Comparison of ENCODE assay signal across 12 mouse cellular contexts in the genomic region with DNA sequence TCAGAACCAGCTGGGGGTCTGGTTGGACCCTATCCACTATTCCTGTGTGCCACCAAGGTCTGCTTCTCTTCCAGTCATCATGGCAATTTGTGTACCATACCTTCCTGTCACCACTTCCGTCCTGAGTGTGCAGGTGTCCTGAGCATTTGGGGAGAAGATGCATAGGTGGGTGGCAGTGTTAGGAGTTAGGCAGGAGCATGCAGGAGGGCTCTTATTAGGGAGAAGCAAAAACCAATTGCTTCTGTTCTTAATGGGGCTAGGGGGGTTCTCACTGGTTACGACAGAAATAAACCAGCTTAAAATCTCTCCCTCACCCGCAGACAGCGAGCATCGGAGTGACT. TPM values are rescaled to one million over a fixed set of nuclear protein-coding genes. Genes with fewer than 3 reads are reported as not detected.
DNase-seq lines count a peak whose midpoint lies in the region; ATAC-seq and TF ChIP-seq lines count a peak whose summit lies in the region.
"Had no signal": no experiment of that assay in that cellular context is flagged by ENCODE, and none has a peak within 500 bp of the region (broad histone marks: within the 10 kb centered on the region; RNA-seq: fewer than 3 reads in every experiment).

No protein-coding gene starts in this region.

- TF ChIP-seq POLR2A in CH12.LX (IDR thresholded peaks at IDR 0.05; ENCODE audit: low read depth, low read length) = no peak

- TF ChIP-seq EP300 in CH12.LX (IDR thresholded peaks at IDR 0.05; ENCODE audit: low read length) = no peak

- no peaks in the 10 kb centered on the region for H3K36me3 ChIP-seq in forebrain, embryonic 13.5 days (ENCODE audit: poor library complexity, severe bottlenecking)
- no peaks in the 10 kb centered on the region for H3K36me3 ChIP-seq in forebrain, embryonic 11.5 days (ENCODE audit: control insufficient read depth, insufficient read depth, low read length)
- no peaks in the 10 kb centered on the region for H3K36me3 ChIP-seq in CH12.LX (replicated peaks in 1 of 2; ENCODE audit: control insufficient read depth in 1 of 2, insufficient read depth in 1 of 2, low read length in 1 of 2)
- H3K36me3 ChIP-seq in hindbrain, embryonic 13.5 days = no peaks in the 10 kb centered on the region
- H3K36me3 ChIP-seq in midbrain, embryonic 11.5 days (ENCODE audit: control insufficient read depth, insufficient read depth, low read length) = no peaks in the 10 kb centered on the region
- H3K36me3 ChIP-seq: G1E had no signal

- H3K4me1 ChIP-seq in forebrain, embryonic 13.5 days = peaks cover 7% of the 10 kb centered on the region; the same call in 1 of the 2 replicates
- H3K4me1 ChIP-seq in forebrain, embryonic 11.5 days (replicated peaks; ENCODE audit: control insufficient read depth, insufficient read depth, low read length) = no peaks in the 10 kb centered on the region
- peaks cover 16 to 61% of the 10 kb centered on the region in 2 experiments for H3K4me1 ChIP-seq in CH12.LX (ENCODE audit: control insufficient read depth in 1 of 2, insufficient read depth in 2 of 2)
- peaks cover 17% of the 10 kb centered on the region for H3K4me1 ChIP-seq in hindbrain, embryonic 13.5 days (replicated peaks)
- peaks cover 5% of the 10 kb centered on the region for H3K4me1 ChIP-seq in midbrain, embryonic 11.5 days (ENCODE audit: control insufficient read depth, insufficient read depth, low read length)

- WGBS in forebrain, embryonic 13.5 days = 30% methylated on average over 5 of the region's 5 CpGs
- WGBS in forebrain, embryonic 11.5 days = 28% methylated on average over 5 of the region's 5 CpGs
- 14% methylated on average over 5 of the region's 5 CpGs for WGBS in hindbrain, embryonic 13.5 days
- whole genome bisulfite sequencing in midbrain, embryonic 11.5 days = 34% methylated on average over 5 of the region's 5 CpGs

- no peak for DNase-seq in forebrain, embryonic 11.5 days (ENCODE audit: low spot score)
- DNase-seq in CH12.LX (ENCODE audit: extremely low read depth) = no peak
- peak; percentile 86 for DNase-seq in midbrain, embryonic 11.5 days (ENCODE audit: low spot score, missing footprints)
- DNase-seq in cerebellum, adult 11-12 months = no peak
- no peak for DNase-seq in urinary bladder, adult 2 months (ENCODE audit: low spot score)
- DNase-seq: heart, postnatal 14 days; spleen, adult 18-20 months had no signal

- dilution Hi-C loops in CH12.LX (cut with MboI; ENCODE audit: extremely low pct_ligation_motif_present, extremely low pct_unique_long_range_greater_than_20kb, low sequenced_read_pairs) = no loop called here

- H3K9me3 ChIP-seq in forebrain, embryonic 13.5 days (replicated peaks) = no peaks in the 10 kb centered on the region
- no peaks in the 10 kb centered on the region for H3K9me3 ChIP-seq in forebrain, embryonic 11.5 days (ENCODE audit: control insufficient read depth, low read length)
- no peaks in the 10 kb centered on the region for H3K9me3 ChIP-seq in CH12.LX (replicated peaks; ENCODE audit: low read length)
- H3K9me3 ChIP-seq in hindbrain, embryonic 13.5 days = no peaks in the 10 kb centered on the region
- H3K9me3 ChIP-seq in midbrain, embryonic 11.5 days (ENCODE audit: control insufficient read depth, low read length) = no peaks in the 10 kb centered on the region
- H3K9me3 ChIP-seq: G1E had no signal

- no peak overlapping the region for H3K27ac ChIP-seq in forebrain, embryonic 13.5 days
- no peak overlapping the region for H3K27ac ChIP-seq in forebrain, embryonic 11.5 days (ENCODE audit: low read depth, low read length)
- H3K27ac ChIP-seq in CH12.LX (ENCODE audit: insufficient read depth, low read depth) = no peak overlapping the region
- peak overlapping the region; percentile 14 for H3K27ac ChIP-seq in hindbrain, embryonic 13.5 days
- H3K27ac ChIP-seq in midbrain, embryonic 11.5 days (ENCODE audit: low read depth, low read length) = no peak overlapping the region
- H3K27ac ChIP-seq: macrophage had no signal

- no peak for TF ChIP-seq RAD21 in CH12.LX (IDR thresholded peaks at IDR 0.05; ENCODE audit: low read depth, low read length)

- no peak for ATAC-seq in forebrain, embryonic 13.5 days
- no peak for ATAC-seq in forebrain, embryonic 11.5 days (replicated peaks; ENCODE audit: low FRiP score)
- peak; percentile 29; the same call in 1 of the 2 replicates for ATAC-seq in hindbrain, embryonic 13.5 days (ENCODE audit: low FRiP score)
- ATAC-seq in midbrain, embryonic 11.5 days (ENCODE audit: low FRiP score) = peak; percentile 9; the same call in 1 of the 2 replicates
- ATAC-seq in monocyte, adult 5-6 weeks (replicated peaks; ENCODE audit: insufficient number of reproducible peaks, low FRiP score, low TSS enrichment, poor library complexity, severe bottlenecking) = no peak

- H3K4me2 ChIP-seq in forebrain, embryonic 13.5 days = peak overlapping the region; percentile 40
- no peak overlapping the region for H3K4me2 ChIP-seq in forebrain, embryonic 11.5 days (ENCODE audit: low read depth, low read length, severe bottlenecking)
- peak overlapping the region; percentile 94 for H3K4me2 ChIP-seq in CH12.LX (ENCODE audit: insufficient read depth, low read depth, poor library complexity, severe bottlenecking)
- peak overlapping the region; percentile 49 for H3K4me2 ChIP-seq in hindbrain, embryonic 13.5 days
- peak overlapping the region; percentile 33; the same call in 1 of the 2 replicates for H3K4me2 ChIP-seq in midbrain, embryonic 11.5 days

- no peak overlapping the region for H3K4me3 ChIP-seq in forebrain, embryonic 13.5 days
- no peak overlapping the region for H3K4me3 ChIP-seq in forebrain, embryonic 11.5 days (ENCODE audit: low read depth, low read length)
- no peak overlapping the region for H3K4me3 ChIP-seq in CH12.LX (replicated peaks in 1 of 3; ENCODE audit: low read depth in 2 of 3, low read length in 2 of 3, poor library complexity in 1 of 3)
- no peak overlapping the region for H3K4me3 ChIP-seq in hindbrain, embryonic 13.5 days
- no peak overlapping the region for H3K4me3 ChIP-seq in midbrain, embryonic 11.5 days (ENCODE audit: low read depth, low read length)

- H3K79me2 ChIP-seq in CH12.LX (replicated peaks; ENCODE audit: control insufficient read depth, extremely low read depth, insufficient read depth, poor library complexity, severe bottlenecking) = no peaks in the 10 kb centered on the region

- no peak for TF ChIP-seq CTCF in CH12.LX (conservative IDR thresholded peaks at IDR 0.05 in 1 of 2, IDR thresholded peaks at IDR 0.05 in 1 of 2; ENCODE audit: low read depth in 2 of 2, low read length in 2 of 2)

- no peaks in the 10 kb centered on the region for H3K27me3 ChIP-seq in forebrain, embryonic 13.5 days
- H3K27me3 ChIP-seq in forebrain, embryonic 11.5 days (ENCODE audit: control insufficient read depth, insufficient read depth, low read length) = no peaks in the 10 kb centered on the region
- peaks cover 15% of the 10 kb centered on the region for H3K27me3 ChIP-seq in CH12.LX (replicated peaks)
- no peaks in the 10 kb centered on the region for H3K27me3 ChIP-seq in hindbrain, embryonic 13.5 days
- H3K27me3 ChIP-seq in midbrain, embryonic 11.5 days (ENCODE audit: control insufficient read depth, insufficient read depth, low read length) = no peaks in the 10 kb centered on the region

- H3K9ac ChIP-seq in forebrain, embryonic 13.5 days = peak overlapping the region; percentile 23; the same call in 1 of the 2 replicates
- no peak overlapping the region for H3K9ac ChIP-seq in forebrain, embryonic 11.5 days (ENCODE audit: low read length)
- no peak overlapping the region for H3K9ac ChIP-seq in CH12.LX (ENCODE audit: insufficient read depth, low read depth)
- peak overlapping the region; percentile 10; the same call in 1 of the 2 replicates for H3K9ac ChIP-seq in hindbrain, embryonic 13.5 days
- H3K9ac ChIP-seq in midbrain, embryonic 11.5 days (ENCODE audit: low read length) = no peak overlapping the region

- in situ Hi-C loops in CH12.LX (cut with MboI; ENCODE audit: low pct_ligation_motif_present, low pct_unique_long_range_greater_than_20kb, low sequenced_read_pairs) = no loop called here

TF ChIP-seq in CH12.LX, 34 proteins besides CTCF, POLR2A, EP300 and RAD21:
- TF ChIP-seq CHD1 (IDR thresholded peaks at IDR 0.05; ENCODE audit: low read depth, low read length) = no peak
- no peak for TF ChIP-seq SMC3 (IDR thresholded peaks at IDR 0.05; ENCODE audit: low read depth, low read length)
- no peak for TF ChIP-seq ZKSCAN1 (IDR thresholded peaks at IDR 0.05; ENCODE audit: borderline replicate concordance, low read depth, low read length)
- TF ChIP-seq GABPA (IDR thresholded peaks at IDR 0.05; ENCODE audit: insufficient replicate concordance, low read depth, low read length) = no peak
- TF ChIP-seq POLR2AphosphoS2 (IDR thresholded peaks at IDR 0.05; ENCODE audit: low read depth, low read length) = no peak
- TF ChIP-seq NRF1 (IDR thresholded peaks at IDR 0.05; ENCODE audit: low read depth, low read length) = no peak
- TF ChIP-seq ETS1 (conservative IDR thresholded peaks at IDR 0.05; ENCODE audit: low read depth, low read length) = no peak
- TF ChIP-seq TCF12 (IDR thresholded peaks at IDR 0.05; ENCODE audit: low read depth, low read length) = no peak
- no peak for TF ChIP-seq UBTF (IDR thresholded peaks at IDR 0.05; ENCODE audit: low read depth, low read length)
- no peak for TF ChIP-seq MEF2A (IDR thresholded peaks at IDR 0.05; ENCODE audit: borderline replicate concordance, low read depth, low read length)
- no peak for TF ChIP-seq TBP (conservative IDR thresholded peaks at IDR 0.05; ENCODE audit: low read depth, low read length)
- TF ChIP-seq MAFK (IDR thresholded peaks at IDR 0.05; ENCODE audit: insufficient replicate concordance, low read length) = no peak
- no peak; the same call in 1 of the 2 replicates for TF ChIP-seq HCFC1 (IDR thresholded peaks at IDR 0.05; ENCODE audit: low read depth, low read length)

RNA-seq across cellular contexts. Expression of a gene that starts 56.4 kb away (rescaled TPM):
- 42.2 and 45.8 TPM in 2 replicates for polyA plus RNA-seq in forebrain, embryonic 13.5 days (2015; fragmentation: Nextera tagmentation; extraction: Ambion mirVana)
- polyA plus RNA-seq in forebrain, embryonic 11.5 days (2014; fragmentation: Nextera tagmentation; extraction: Ambion mirVana) = 36.0 and 42.7 TPM in 2 replicates
- total RNA-seq in CH12.LX (2012; rRNA removed) = 0.50 and 0.59 TPM in 2 replicates
- total RNA-seq in CH12.LX (2014; rRNA removed) = 1.9 and 2.1 TPM in 2 replicates
- 2.3 and 2.5 TPM in 2 replicates for polyA plus RNA-seq in CH12.LX (2012; ENCODE audit: insufficient read length, low read depth)
- polyA plus RNA-seq in hindbrain, embryonic 13.5 days (2015; fragmentation: Nextera tagmentation; extraction: Ambion mirVana) = 35.1 and 37.5 TPM in 2 replicates
- 31.6 and 35.5 TPM in 2 replicates for polyA plus RNA-seq in midbrain, embryonic 11.5 days (2014; fragmentation: Nextera tagmentation; extraction: Ambion mirVana)
- polyA plus RNA-seq in urinary bladder, adult 2 months (2012; rRNA removed) = 1.8 and 1.9 TPM in 2 replicates
- 3.3 to 3.8 TPM (median 3.8 TPM) in 3 replicates for total RNA-seq in monocyte, adult 5-6 weeks (2017)

Comparison
In these comparisons a context has a peak if more than half of its experiments do, and no peak if none do; other contexts are left out.
1. H3K9ac ChIP-seq: peak in forebrain, embryonic 13.5 days (single experiment) and hindbrain, embryonic 13.5 days (single experiment); none in forebrain, embryonic 11.5 days (single experiment), CH12.LX (single experiment) and midbrain, embryonic 11.5 days (single experiment).
2. ATAC-seq: peak in hindbrain, embryonic 13.5 days (single experiment) and midbrain, embryonic 11.5 days (single experiment); none in forebrain, embryonic 13.5 days (single experiment), forebrain, embryonic 11.5 days (single experiment) and monocyte, adult 5-6 weeks (single experiment).